Mouse (Mus musculus) limb, embryonic 14.5 days (tissue): ENCODE results near the gene Gm21992. TPM values are rescaled to one million over a fixed set of nuclear protein-coding genes. Genes with fewer than 3 reads are reported as not detected.

Source experiments
- ATAC-seq: fragments of 200-750 bp; cut with Nextera tagmentation; 2 replicates; pipeline ENCODE4 v1.8.0; 2017; ENCODE audit warnings: low read depth, moderate number of reproducible peaks, moderate TSS enrichment; ENCODE audit not compliant: low FRiP score
- DNase-seq: peaks from one replicate; pipeline ENCODE4 v3.0.0-alpha.2; 2015; ENCODE audit warnings: low spot score
- H3K27ac ChIP-seq: fragments of 300-500 bp; sonication (generic); replicated peaks from 2 replicates; pipeline ENCODE4 v1.5.1; 2014; ENCODE audit warnings: low read depth, mild to moderate bottlenecking, low read length, moderate library complexity, mixed read lengths
- H3K27me3 ChIP-seq: fragments of 300-500 bp; sonication (generic); 2 replicates; pipeline ENCODE4 v1.6.1; 2014; ENCODE audit warnings: low read length, mixed read lengths; ENCODE audit not compliant: control insufficient read depth, insufficient read depth
- H3K36me3 ChIP-seq: fragments of 300-500 bp; sonication (generic); 2 replicates; pipeline ENCODE4 v1.6.1; 2014; ENCODE audit warnings: mild to moderate bottlenecking, low read length, moderate library complexity, mixed read lengths; ENCODE audit not compliant: control insufficient read depth, insufficient read depth
- H3K4me1 ChIP-seq: fragments of 300-500 bp; sonication (generic); 2 replicates; pipeline ENCODE4 v1.6.1; 2014; ENCODE audit warnings: antibody characterized with exemption, low read length, mixed read lengths; ENCODE audit not compliant: control insufficient read depth, insufficient read depth
- H3K4me2 ChIP-seq: fragments of 300-500 bp; sonication (generic); replicated peaks from 2 replicates; pipeline ENCODE4 v1.6.1; 2014; ENCODE audit warnings: low read depth, mild to moderate bottlenecking, low read length, moderate library complexity; ENCODE audit not compliant: severe bottlenecking
- H3K4me3 ChIP-seq: fragments of 300-500 bp; sonication (generic); replicated peaks from 2 replicates; pipeline ENCODE4 v1.5.1; 2014; ENCODE audit warnings: low read length
- H3K9ac ChIP-seq: fragments of 300-500 bp; sonication (generic); 2 replicates; pipeline ENCODE4 v1.6.1; 2014; ENCODE audit warnings: mild to moderate bottlenecking, low read depth, low read length, moderate library complexity; ENCODE audit not compliant: severe bottlenecking
- H3K9me3 ChIP-seq: fragments of 300-500 bp; sonication (generic); 2 replicates; pipeline ENCODE4 v1.6.1; 2016; ENCODE audit warnings: low read length; ENCODE audit not compliant: control insufficient read depth
- POLR2A ChIP-seq: fragments of 200-500 bp; IDR thresholded peaks from 2 replicates; pipeline ENCODE4 v1.8.0; 2012; ENCODE audit warnings: inconsistent platforms, mild to moderate bottlenecking, moderate library complexity, borderline replicate concordance; ENCODE audit not compliant: insufficient read depth, insufficient read length; ENCODE audit errors: extremely low read depth
- WGBS: fragments of 180-500 bp; shearing (Covaris S2); extraction: QIAGEN DNeasy Blood & Tissue Kit; methylation state at CpG from one replicate; pipeline ENCODE4 v1.1.7; 2014; 5-methylcytosine and 5-hydroxymethylcytosine counted together
- polyA plus RNA-seq, 2 experiments: library from polyadenylated mRNA; depleted of rRNA in 1 of 2; stranded (reverse) in 1 of 2; unstranded in 1 of 2; fragments of >200 nt; fragmentation: Nextera tagmentation in 1 of 2; extraction: Ambion mirVana in 1 of 2; gene quantifications; 2 replicates each; pipeline versions ENCODE4 v1.2.1 to v1.2.3; 2012 to 2014

Gene Gm21992
- polyA plus RNA-seq, 2 experiments: 15.5 to 36.0 TPM

GRCm38 (mm10) chr19:4745057-4745456, 66.4 kb downstream of the Gm21992 start:
- Histone ChIP-seq H3K9me3 (no peaks in the 10 kb centered on the region), H3K4me3 (no peak overlapping the region), H3K9ac (no peak overlapping the region), H3K36me3 (no peaks in the 10 kb centered on the region; the same call in 1 of the 2 replicates), H3K4me2 (no peak overlapping the region), H3K27ac (no peak overlapping the region), H3K4me1 (no peaks in the 10 kb centered on the region), H3K27me3 (no peaks in the 10 kb centered on the region)
- ATAC-seq: no peak
- peak; percentile 56 for DNase-seq
- TF ChIP-seq POLR2A: no peak
- WGBS: 49% methylated on average over 9 of the region's 9 CpGs

GRCm38 (mm10) chr19:4744026-4744425, 67.4 kb downstream of the Gm21992 start:
- no peak for TF ChIP-seq POLR2A
- ATAC-seq (no peak), DNase-seq (no peak)
- H3K4me3 ChIP-seq: no peak overlapping the region
- H3K9ac ChIP-seq: no peak overlapping the region
- H3K4me2 ChIP-seq: no peak overlapping the region
- no peaks in the 10 kb centered on the region for H3K4me1 ChIP-seq
- H3K36me3 ChIP-seq: no peaks in the 10 kb centered on the region; the same call in 1 of the 2 replicates
- WGBS: 68% methylated on average over 6 of the region's 14 CpGs
- no peak overlapping the region for H3K27ac ChIP-seq
- no peaks in the 10 kb centered on the region for H3K27me3 ChIP-seq
- no peaks in the 10 kb centered on the region for H3K9me3 ChIP-seq

- WGBS: 41% methylated on average over 5 of the region's 5 CpGs
- Histone ChIP-seq H3K4me3 (no peak overlapping the region), H3K9ac (no peak overlapping the region), H3K27me3 (no peaks in the 10 kb centered on the region), H3K4me2 (no peak overlapping the region), H3K9me3 (no peaks in the 10 kb centered on the region), H3K4me1 (no peaks in the 10 kb centered on the region), H3K27ac (no peak overlapping the region), H3K36me3 (no peaks in the 10 kb centered on the region; the same call in 1 of the 2 replicates)
- no peak for ATAC-seq
- DNase-seq: peak; percentile 59
- no peak for TF ChIP-seq POLR2A
Observed at GRCm38 (mm10) chr19:4743524-4743923, 67.9 kb downstream of the Gm21992 start.

GRCm38 (mm10) chr19:4742229-4742628, 69.2 kb downstream of the Gm21992 start:
- Histone ChIP-seq H3K9me3 (no peaks in the 10 kb centered on the region), H3K4me2 (no peak overlapping the region), H3K9ac (no peak overlapping the region), H3K4me3 (no peak overlapping the region), H3K4me1 (no peaks in the 10 kb centered on the region), H3K27ac (no peak overlapping the region), H3K36me3 (peaks cover 4% of the 10 kb centered on the region), H3K27me3 (no peaks in the 10 kb centered on the region)
- no peak for TF ChIP-seq POLR2A
- WGBS: 90% methylated on average over 6 of the region's 6 CpGs
- ATAC-seq (no peak), DNase-seq (no peak)

- H3K4me3 ChIP-seq: no peak overlapping the region
- WGBS: 78% methylated on average over 10 of the region's 10 CpGs
- DNase-seq (no peak), ATAC-seq (no peak)
- H3K4me2 ChIP-seq: no peak overlapping the region
- no peaks in the 10 kb centered on the region for H3K9me3 ChIP-seq
- no peaks in the 10 kb centered on the region for H3K4me1 ChIP-seq
- peaks cover 4% of the 10 kb centered on the region for H3K36me3 ChIP-seq
- H3K27ac ChIP-seq: no peak overlapping the region
- TF ChIP-seq POLR2A: no peak
- no peaks in the 10 kb centered on the region for H3K27me3 ChIP-seq
- H3K9ac ChIP-seq: no peak overlapping the region
Observed at GRCm38 (mm10) chr19:4741482-4741881, 69.9 kb downstream of the Gm21992 start.

GRCm38 (mm10) chr19:4739762-4740161, 71.7 kb downstream of the Gm21992 start:
- Histone ChIP-seq H3K4me2 (no peak overlapping the region), H3K4me3 (no peak overlapping the region), H3K27me3 (no peaks in the 10 kb centered on the region), H3K36me3 (peaks cover 4% of the 10 kb centered on the region; the same call in 1 of the 2 replicates), H3K9ac (no peak overlapping the region), H3K4me1 (no peaks in the 10 kb centered on the region), H3K27ac (no peak overlapping the region), H3K9me3 (no peaks in the 10 kb centered on the region)
- WGBS: 92% methylated on average over 5 of the region's 5 CpGs
- DNase-seq (no peak), ATAC-seq (no peak)
- no peak for TF ChIP-seq POLR2A
